Mouse (Mus musculus) CH12F3 (cell line): Measurements from ENCODE around the gene Rab28.
"Not testable (repeated sequence)": the region's sequence is repeated elsewhere in the genome, so short reads cannot be mapped to it uniquely, and the experiment has no call there.

ENCODE experiments used
- in situ Hi-C: fragments of 300-500 bp; cut with MboI; formaldehyde crosslinking; loops from 2 replicates; pipeline ENCODE4 v1.14.3; 2020; ENCODE audit warnings: low sequenced_read_pairs

Gene Rab28

GRCm38 (mm10) chr5:41708051-41708630 is at the start of gene Rab28:
Gene Rab28 (minus strand): TSS chr5:41708157.
- in situ Hi-C loops = no loop called here

- in situ Hi-C loops = no loop called here
Observed at GRCm38 (mm10) chr5:41757338-41757737, 49.4 kb upstream of the Rab28 start.

GRCm38 (mm10) chr5:41756396-41756795 is 48.4 kb upstream of the Rab28 start:
- in situ Hi-C loops = no loop called here

DNA sequence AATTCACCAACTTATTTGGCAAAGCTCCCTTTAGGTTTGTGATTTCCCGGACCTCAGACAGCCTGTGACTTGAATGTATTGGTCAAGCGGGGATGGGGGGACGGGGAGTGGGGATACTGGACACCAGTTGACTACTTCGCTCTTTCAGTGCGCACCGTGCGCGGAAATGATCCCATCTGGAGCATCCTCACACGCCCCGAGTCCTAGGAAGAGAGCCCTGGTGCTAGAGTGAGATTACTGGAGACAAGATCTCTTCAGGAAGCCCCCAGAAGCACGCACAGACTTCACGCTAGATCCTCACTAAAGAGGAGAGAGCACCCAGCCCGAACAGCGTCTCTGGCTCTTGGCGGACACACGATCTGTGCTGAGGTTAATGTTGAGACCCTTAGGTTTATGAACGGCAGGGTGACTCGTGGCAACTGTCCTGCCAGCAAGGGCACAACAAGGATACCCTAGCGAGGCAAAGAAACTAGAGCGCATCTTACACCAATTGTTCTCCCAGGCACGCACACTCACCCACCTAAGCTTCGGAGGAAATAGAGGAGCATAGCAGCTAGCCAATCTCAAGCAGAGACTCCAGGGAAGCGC is 47.5 kb upstream of the Rab28 start:
- in situ Hi-C loops = no loop called here

DNA sequence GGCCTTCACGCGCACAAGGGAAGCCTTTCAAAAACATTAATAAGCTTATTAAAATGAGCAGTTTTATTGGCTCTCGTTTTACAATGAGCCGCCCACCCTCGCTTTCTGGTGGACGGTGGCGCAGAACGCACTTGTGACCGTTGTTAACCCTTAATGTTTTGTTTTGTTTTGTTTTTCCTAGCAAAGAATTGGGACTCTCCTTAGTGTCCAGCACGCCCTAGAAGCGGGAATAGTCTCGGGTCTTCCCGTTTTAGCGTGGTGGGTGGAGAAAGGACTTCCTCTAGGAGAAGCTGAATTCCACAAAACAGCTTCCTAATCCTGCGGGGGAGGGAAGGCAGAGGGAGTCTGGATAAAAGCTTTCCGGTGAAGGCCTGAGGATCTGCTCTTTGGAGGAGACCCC is 46.9 kb upstream of the Rab28 start:
- in situ Hi-C loops = no loop called here

GRCm38 (mm10) chr5:41754226-41754775 is 46.3 kb upstream of the Rab28 start:
- in situ Hi-C loops = no loop called here

DNA sequence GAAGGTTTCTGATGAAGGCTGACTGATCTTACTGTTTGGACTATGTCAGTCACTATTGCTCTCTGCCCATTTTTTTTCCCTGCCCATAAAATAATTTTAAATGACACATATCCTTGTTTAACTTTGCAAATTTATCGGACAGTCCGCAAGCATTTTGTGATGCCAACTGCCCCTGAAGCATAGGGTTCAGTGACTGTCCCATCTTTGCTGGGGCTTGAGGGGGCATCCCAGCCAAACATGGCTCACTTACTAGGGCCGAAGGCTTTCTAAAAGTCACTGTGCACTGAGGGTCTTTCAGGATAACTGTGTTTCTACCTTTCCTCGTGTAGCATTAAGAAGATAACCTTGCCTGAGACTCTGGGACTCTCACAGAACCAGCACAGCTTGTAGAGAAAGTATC is 44.8 kb upstream of the Rab28 start:
- in situ Hi-C loops = no loop called here

DNA sequence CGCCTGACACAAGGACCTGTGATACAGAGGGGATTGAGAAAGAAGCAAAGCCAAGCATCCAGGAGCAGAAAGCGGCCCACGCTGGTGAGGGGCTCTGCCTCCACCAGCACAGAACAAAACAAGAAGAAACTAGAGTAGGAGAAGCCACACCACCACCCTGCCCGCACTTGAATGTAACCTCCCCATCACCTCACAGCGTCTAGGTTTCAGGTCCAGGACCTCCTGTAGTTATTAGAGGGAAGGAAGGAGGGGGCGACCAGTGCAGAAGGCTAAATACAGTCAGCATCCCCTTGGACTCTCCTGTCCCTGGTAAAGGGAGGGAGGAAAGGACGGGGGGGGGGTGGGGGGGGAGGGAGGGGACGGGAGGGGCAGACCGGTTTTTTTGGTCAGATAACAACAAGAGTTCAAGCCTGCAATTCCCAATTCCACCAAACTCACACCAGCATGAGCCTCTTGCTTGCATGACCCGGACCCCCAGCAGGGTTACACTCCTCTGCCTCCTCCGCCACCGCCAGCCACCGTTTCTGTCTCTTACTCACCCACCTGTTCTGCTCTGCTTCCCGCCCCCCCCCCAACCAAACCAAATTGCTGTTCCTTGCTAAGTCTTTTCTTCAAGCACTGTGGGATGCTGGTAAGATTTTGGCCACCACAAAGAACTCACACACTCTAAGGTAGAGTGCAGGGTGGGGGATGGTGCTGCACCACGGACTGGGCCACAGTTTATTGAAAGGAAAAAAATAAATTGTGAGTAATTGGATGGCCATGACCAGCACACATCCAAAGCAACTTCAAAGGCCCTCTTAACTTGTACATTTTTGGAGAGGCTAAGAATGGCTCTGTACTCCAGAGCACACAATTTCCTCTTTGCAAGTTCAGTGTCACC is 37.2 kb upstream of the Rab28 start:
- in situ Hi-C loops = no loop called here

DNA sequence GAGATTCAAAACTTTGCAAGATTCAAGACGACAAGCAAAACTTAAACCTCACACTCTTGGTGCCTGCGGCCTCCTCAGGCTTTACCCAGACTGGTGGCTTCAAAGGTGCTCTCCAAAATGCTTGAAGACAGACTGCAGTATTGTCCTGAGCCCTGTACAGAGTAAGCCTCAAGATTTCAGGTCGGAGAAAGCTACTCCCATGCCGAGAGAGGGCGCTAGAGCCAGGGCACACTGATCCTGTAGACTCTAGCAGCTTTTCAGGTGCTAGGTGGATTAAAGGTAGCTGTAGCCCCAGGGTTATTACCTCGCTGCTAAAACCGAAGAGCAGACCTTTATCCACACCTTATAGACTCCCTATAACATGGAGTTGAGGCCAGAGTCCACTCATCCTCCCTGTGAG is 36.3 kb upstream of the Rab28 start:
- in situ Hi-C loops = no loop called here

DNA sequence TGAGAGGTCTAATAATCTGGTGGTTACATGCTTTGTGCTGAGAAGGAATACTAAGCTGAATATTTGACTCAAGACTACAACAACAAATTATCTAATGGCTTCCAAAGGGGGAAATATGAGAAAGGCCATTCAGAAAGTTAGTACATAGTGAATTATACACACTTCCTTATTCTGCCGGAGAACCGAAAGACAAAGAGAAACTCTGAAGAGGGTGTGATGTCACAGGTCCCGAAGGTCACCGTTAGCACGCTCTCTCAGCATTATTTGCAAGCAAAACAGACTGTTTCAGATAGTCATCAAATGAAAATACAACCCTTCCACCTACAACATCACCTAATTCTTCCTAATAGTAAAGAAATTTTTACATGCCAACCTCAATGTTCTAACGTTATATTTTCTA is 30.9 kb upstream of the Rab28 start:
- in situ Hi-C loops = no loop called here

GRCm38 (mm10) chr5:41737039-41737438 is 29.1 kb upstream of the Rab28 start:
- in situ Hi-C loops = no loop called here

DNA sequence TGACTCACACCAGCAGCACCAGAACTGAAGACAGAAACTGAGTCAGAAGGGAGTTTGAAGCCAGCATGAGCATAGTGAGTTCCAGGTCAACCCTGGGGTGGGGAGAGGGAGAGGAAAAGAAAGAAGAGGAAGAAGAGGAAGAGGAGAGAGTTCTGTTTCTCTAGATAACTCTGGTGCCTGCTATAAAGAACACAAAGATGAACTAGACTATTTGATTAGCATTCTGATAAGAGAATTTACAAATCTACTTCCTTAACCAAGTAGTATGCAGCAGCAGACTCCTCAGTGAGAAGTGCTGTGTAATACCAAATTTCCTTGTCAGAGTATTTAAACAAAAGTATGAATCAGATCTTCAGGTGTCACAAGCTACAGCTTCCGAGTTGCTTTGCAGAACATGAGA is 19.1 kb upstream of the Rab28 start:
- in situ Hi-C loops = no loop called here

DNA sequence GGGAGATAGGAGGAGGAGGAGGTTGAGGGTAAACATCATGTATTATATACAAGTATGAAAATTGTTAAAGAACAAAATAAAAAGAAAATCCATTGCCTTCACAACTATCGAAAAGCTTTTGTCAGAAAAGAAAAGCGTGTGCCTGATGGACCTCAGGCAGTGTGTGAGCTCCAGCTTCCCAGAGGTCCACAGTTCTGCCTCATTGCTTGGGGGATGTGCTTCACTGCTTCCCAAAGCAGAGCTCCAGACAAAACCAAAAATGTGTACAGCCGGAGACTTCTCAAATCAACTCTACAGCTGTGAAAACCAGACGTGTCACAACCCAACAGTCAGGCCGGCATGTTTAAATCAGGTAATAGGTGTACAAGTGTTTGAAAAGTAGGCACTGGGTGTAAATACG is 17.6 kb upstream of the Rab28 start:
- in situ Hi-C loops = no loop called here

GRCm38 (mm10) chr5:41707115-41708015 is 592 bp downstream of the Rab28 start:
- in situ Hi-C loops = no loop called here

- in situ Hi-C loops = no loop called here
Observed at GRCm38 (mm10) chr5:41706777-41707114, 1.2 kb downstream of the Rab28 start.

- in situ Hi-C loops = not testable (repeated sequence)
Observed at GRCm38 (mm10) chr5:41701085-41701484, 6.9 kb downstream of the Rab28 start.

GRCm38 (mm10) chr5:41697958-41698357 is 10.0 kb downstream of the Rab28 start:
- in situ Hi-C loops = no loop called here

- in situ Hi-C loops = no loop called here
Observed at GRCm38 (mm10) chr5:41685016-41685415, 22.9 kb downstream of the Rab28 start.

- in situ Hi-C loops = no loop called here
Observed at GRCm38 (mm10) chr5:41683976-41684375, 24.0 kb downstream of the Rab28 start.

DNA sequence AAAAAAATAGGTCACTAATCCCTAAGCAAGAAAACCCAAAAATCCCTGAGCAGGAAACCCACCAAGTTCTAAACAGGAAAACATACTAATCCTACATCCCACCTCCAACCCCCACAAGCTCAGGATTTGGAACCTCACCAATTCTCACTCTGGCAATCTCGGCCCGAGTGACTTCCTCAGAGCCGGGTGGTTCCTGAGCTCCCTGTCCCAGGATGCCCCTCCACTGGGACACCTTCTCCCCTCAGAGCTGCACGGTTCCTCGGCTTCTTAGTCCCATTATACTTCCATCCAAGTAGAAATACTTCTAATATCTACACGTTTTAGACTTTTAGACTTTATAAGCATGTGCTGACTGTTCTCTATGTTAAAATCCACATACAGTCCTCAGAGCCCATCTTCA is 41.9 kb downstream of the Rab28 start:
- in situ Hi-C loops = no loop called here

DNA sequence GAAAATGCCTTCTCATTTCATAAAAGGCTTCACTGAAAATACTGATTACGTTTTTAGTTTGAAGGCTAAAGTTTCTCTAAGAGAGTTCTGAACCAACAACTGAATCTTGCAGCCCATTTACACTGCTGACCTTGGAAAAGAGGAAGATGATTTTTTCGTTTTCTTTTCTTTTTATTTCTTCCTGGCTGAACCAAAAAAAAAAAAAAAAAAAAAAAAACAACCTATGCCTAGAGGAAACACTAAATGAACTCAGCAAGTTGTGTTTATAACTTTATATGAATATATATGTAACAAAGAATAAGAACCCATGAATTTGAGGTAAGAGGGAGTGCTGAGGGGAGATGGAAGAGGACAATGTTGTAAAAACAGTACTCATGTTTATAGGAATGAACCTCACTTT is 71.2 kb downstream of the Rab28 start:
- in situ Hi-C loops = no loop called here
